Mouse (Mus musculus) myocyte (in vitro differentiated cells): ENCODE measurements around the gene Inhba. TPM values are rescaled to one million over a fixed set of nuclear protein-coding genes. Genes with fewer than 3 reads are reported as not detected.

Experiments
- H3K27me3 ChIP-seq: one replicate; pipeline ENCODE4 v1.6.1; 2011; ENCODE audit not compliant: control insufficient read depth, insufficient read depth, insufficient read length
- H3K36me3 ChIP-seq: one replicate; pipeline ENCODE4 v1.6.1; 2011; ENCODE audit not compliant: control insufficient read depth, insufficient read depth
- H3K4me2 ChIP-seq: one replicate; pipeline ENCODE4 v1.6.1; 2011; ENCODE audit warnings: low read depth, control low read depth
- H3K4me3 ChIP-seq: one replicate; pipeline ENCODE4 v1.5.1; 2011; ENCODE audit warnings: mild to moderate bottlenecking, control low read depth, moderate library complexity
- H3K79me2 ChIP-seq: one replicate; pipeline ENCODE4 v1.6.1; 2011; ENCODE audit not compliant: control insufficient read depth, insufficient read depth
- H3ac ChIP-seq: one replicate; pipeline ENCODE4 v1.6.1; 2011; ENCODE audit not compliant: control insufficient read depth, insufficient read length
- CEBPB ChIP-seq: IDR thresholded peaks from 2 replicates; pipeline ENCODE4 v1.6.1; 2011; ENCODE audit warnings: mild to moderate bottlenecking, moderate library complexity; ENCODE audit not compliant: poor library complexity, insufficient read depth, severe bottlenecking
- E2F4 ChIP-seq: IDR thresholded peaks from one replicate; pipeline ENCODE4 v1.6.1; 2011; ENCODE audit warnings: mild to moderate bottlenecking, control low read depth, moderate library complexity; ENCODE audit not compliant: insufficient read depth
- MAX ChIP-seq: IDR thresholded peaks from one replicate; pipeline ENCODE4 v1.6.1; 2011; ENCODE audit warnings: low read depth, mild to moderate bottlenecking, control low read depth
- MYOD1 ChIP-seq, 3 experiments: IDR thresholded peaks; one replicate each; pipeline ENCODE4 v1.6.1; 2011; ENCODE audit warnings: control low read depth in 2 of 3, low read depth in 2 of 3, mild to moderate bottlenecking in 2 of 3, moderate library complexity in 1 of 3; ENCODE audit not compliant: insufficient read length in 2 of 3, control insufficient read depth in 1 of 3
- MYOG ChIP-seq, 3 experiments: IDR thresholded peaks; one replicate each; pipeline ENCODE4 v1.6.1; 2011; ENCODE audit warnings: control low read depth in 2 of 3, low read depth in 2 of 3, mild to moderate bottlenecking in 2 of 3; ENCODE audit not compliant: insufficient read length in 2 of 3, control insufficient read depth in 1 of 3, insufficient read depth in 1 of 3
- POLR2A ChIP-seq: IDR thresholded peaks from one replicate; pipeline ENCODE4 v1.6.1; 2011; ENCODE audit warnings: low read depth, mild to moderate bottlenecking, control low read depth, moderate library complexity; ENCODE audit not compliant: insufficient read length
- POLR2AphosphoS2 ChIP-seq: IDR thresholded peaks from one replicate; pipeline ENCODE4 v1.6.1; 2011; ENCODE audit warnings: low read depth, control low read depth; ENCODE audit not compliant: insufficient read length
- REST ChIP-seq: IDR thresholded peaks from one replicate; pipeline ENCODE4 v1.6.1; 2011; ENCODE audit warnings: mild to moderate bottlenecking, control low read depth, moderate library complexity; ENCODE audit not compliant: insufficient read depth, insufficient read length
- SRF ChIP-seq: IDR thresholded peaks from one replicate; pipeline ENCODE4 v1.6.1; 2011; ENCODE audit warnings: low read depth; ENCODE audit not compliant: control insufficient read depth, insufficient read length
- TCF12 ChIP-seq: IDR thresholded peaks from one replicate; pipeline ENCODE4 v1.6.1; 2011; ENCODE audit warnings: mild to moderate bottlenecking, control low read depth; ENCODE audit not compliant: poor library complexity, insufficient read depth, severe bottlenecking
- TCF3 ChIP-seq: IDR thresholded peaks from one replicate; pipeline ENCODE4 v1.6.1; 2011; ENCODE audit warnings: low read depth, control low read depth; ENCODE audit not compliant: insufficient read length
- USF1 ChIP-seq: IDR thresholded peaks from one replicate; pipeline ENCODE4 v1.6.1; 2011; ENCODE audit warnings: low read depth, mild to moderate bottlenecking, control low read depth, moderate library complexity
- polyA plus RNA-seq: library from polyadenylated mRNA; unstranded; fragments of >200 nt; fragmentation: generic; extraction: Trizol; gene quantifications from one replicate; pipeline ENCODE4 v1.2.1, GENCODE M21; 2012; ENCODE audit warnings: missing spikeins

Inhba gene
- polyA plus RNA-seq, 1 experiment = 7.5 TPM

GRCm38 (mm10) chr13:16009766-16010465 is 1.7 kb upstream of the Inhba start:
- Histone ChIP-seq H3K79me2 (peaks cover 6% of the 10 kb centered on the region), H3K4me3 (no peak overlapping the region), H3K27me3 (no peaks in the 10 kb centered on the region), H3ac (no peak overlapping the region), H3K36me3 (no peaks in the 10 kb centered on the region), H3K4me2 (peak overlapping the region; percentile 35)
- no peak for TF ChIP-seq MAX
- no peak for TF ChIP-seq REST
- no peak for TF ChIP-seq TCF12
- no peak for TF ChIP-seq TCF3
- no peak for TF ChIP-seq USF1
- TF ChIP-seq POLR2AphosphoS2 = no peak

DNA sequence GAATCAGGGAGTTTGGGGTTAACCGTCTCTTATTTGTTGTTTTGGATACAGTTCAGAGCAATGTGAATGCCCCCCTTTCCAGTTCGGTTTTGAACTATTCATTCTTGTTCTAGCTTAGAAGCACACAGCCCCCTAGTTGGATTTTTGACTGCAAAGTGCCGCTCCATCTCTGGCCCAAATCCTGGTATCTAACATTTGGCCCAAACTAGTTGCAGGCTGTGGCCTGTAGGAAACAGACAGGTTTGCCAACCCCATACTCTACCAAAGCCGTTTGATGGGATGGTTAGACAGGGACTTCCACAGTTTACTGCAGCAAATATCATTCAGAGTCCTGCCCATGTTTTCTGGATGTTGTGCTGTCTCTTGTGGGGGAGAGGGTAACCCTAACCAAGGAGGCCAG is 1.1 kb upstream of the Inhba start:
- no peak overlapping the region for H3ac ChIP-seq
- H3K4me2 ChIP-seq = peak overlapping the region; percentile 78
- H3K27me3 ChIP-seq = no peaks in the 10 kb centered on the region
- no peak for TF ChIP-seq CEBPB
- no peak for TF ChIP-seq REST
- peaks cover 13% of the 10 kb centered on the region for H3K79me2 ChIP-seq
- H3K4me3 ChIP-seq = peak overlapping the region; percentile 38
- no peaks in the 10 kb centered on the region for H3K36me3 ChIP-seq

DNA sequence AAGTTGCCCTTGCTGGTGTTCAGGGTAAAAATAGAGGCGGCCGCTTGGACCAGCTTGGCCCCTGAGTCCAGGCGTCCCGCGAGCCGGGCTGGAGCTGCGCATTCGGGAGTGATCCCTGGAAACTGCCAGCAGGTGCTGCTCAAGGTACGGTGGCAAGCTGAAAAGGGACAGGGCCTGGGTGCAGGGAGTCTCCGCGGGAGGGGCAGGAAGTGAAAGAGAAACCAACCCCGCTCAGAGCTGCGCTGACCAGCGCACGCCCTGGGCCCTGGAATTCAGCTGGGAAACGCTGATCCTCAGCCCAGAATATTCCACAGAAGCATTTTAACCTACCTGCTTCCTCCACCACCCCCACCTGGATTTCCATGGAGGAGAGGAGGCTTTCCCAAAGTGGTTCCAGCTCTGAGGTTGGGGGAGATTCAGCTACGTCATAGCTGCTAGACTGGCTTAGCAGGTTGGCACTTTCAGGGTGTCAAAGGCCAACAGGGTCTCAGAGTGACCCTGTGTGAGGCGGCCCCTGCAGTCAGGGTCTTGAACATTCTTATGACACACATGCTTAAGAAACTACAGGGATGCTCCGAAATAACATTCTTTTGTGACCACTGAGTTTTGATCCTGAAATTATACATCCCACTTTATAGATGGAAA is 714 bp downstream of the Inhba start:
- peaks cover 21% of the 10 kb centered on the region for H3K79me2 ChIP-seq
- no peaks in the 10 kb centered on the region for H3K36me3 ChIP-seq
- H3ac ChIP-seq = peak overlapping the region; percentile 53
- peak in 1 of 3 experiments; percentile 31 for TF ChIP-seq MYOG (IDR thresholded peaks at IDR 0.05; ENCODE audit: control insufficient read depth in 1 of 3, insufficient read depth in 1 of 3, insufficient read length in 2 of 3, low read depth in 2 of 3)
- TF ChIP-seq MYOD1 (IDR thresholded peaks at IDR 0.05; ENCODE audit: control insufficient read depth in 1 of 3, insufficient read length in 2 of 3, low read depth in 2 of 3) = peak in 1 of 3 experiments; percentile 35
- peak; percentile 10 for TF ChIP-seq POLR2A
- TF ChIP-seq USF1 = no peak
- H3K27me3 ChIP-seq = no peaks in the 10 kb centered on the region
- peak overlapping the region; percentile 78 for H3K4me2 ChIP-seq
- peak overlapping the region; percentile 38 for H3K4me3 ChIP-seq

GRCm38 (mm10) chr13:16014166-16014565 is 2.5 kb downstream of the Inhba start:
- no peak overlapping the region for H3ac ChIP-seq
- peak overlapping the region; percentile 78 for H3K4me2 ChIP-seq
- peak overlapping the region; percentile 78 for H3K4me3 ChIP-seq
- TF ChIP-seq MYOG (IDR thresholded peaks at IDR 0.05; ENCODE audit: control insufficient read depth in 1 of 3, insufficient read depth in 1 of 3, insufficient read length in 2 of 3, low read depth in 2 of 3) = no peak
- H3K27me3 ChIP-seq = no peaks in the 10 kb centered on the region
- no peaks in the 10 kb centered on the region for H3K36me3 ChIP-seq
- H3K79me2 ChIP-seq = peaks cover 40% of the 10 kb centered on the region

GRCm38 (mm10) chr13:16016506-16016905 is 4.9 kb downstream of the Inhba start:
- TF ChIP-seq E2F4 (no peak), REST (no peak), TCF12 (no peak), POLR2AphosphoS2 (peak; percentile 45), TCF3 (no peak), CEBPB (no peak), POLR2A (peak; percentile 51), MYOG (IDR thresholded peaks at IDR 0.05; ENCODE audit: control insufficient read depth in 1 of 3, insufficient read depth in 1 of 3, insufficient read length in 2 of 3, low read depth in 2 of 3) (no peak), MYOD1 (IDR thresholded peaks at IDR 0.05; ENCODE audit: control insufficient read depth in 1 of 3, insufficient read length in 2 of 3, low read depth in 2 of 3) (no peak), MAX (no peak), USF1 (no peak), SRF (no peak)
- Histone ChIP-seq H3K36me3 (no peaks in the 10 kb centered on the region), H3K27me3 (no peaks in the 10 kb centered on the region), H3ac (peak overlapping the region; percentile 50), H3K4me2 (peak overlapping the region; percentile 78), H3K79me2 (peaks cover 63% of the 10 kb centered on the region), H3K4me3 (peak overlapping the region; percentile 78)
